Mouse (Mus musculus) kidney, adult 18-20 months (tissue): Measurements from ENCODE around the gene Tmem160.

Experiments used
- DNase-seq: peaks from one replicate; pipeline ENCODE4 v3.0.0; 2021

Tmem160 gene

DNA sequence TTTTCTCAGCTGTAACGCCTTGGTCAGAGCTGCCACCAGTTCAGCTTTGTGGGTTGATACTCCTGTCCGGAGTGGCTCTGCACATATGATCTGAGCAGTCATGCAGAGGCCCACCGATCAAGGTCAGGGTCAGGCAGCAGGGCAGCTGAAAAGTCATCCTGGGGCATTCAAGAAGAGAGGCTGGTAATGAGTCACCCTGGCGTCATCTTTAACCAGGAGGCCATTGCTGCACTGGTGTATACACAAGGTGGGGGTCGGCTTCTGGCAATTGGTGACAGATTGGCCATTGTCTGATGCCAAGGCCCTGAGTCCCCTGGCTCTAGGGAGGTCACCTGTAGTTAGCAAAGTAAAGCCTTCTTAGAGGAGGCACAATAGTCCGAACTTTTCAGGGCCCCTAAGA is 923 bp upstream of the Tmem160 start:
- no peak for DNase-seq

GRCm38 (mm10) chr7:16453118-16453711 is 636 bp downstream of the Tmem160 start:
- DNase-seq, result peak; percentile 40

DNA sequence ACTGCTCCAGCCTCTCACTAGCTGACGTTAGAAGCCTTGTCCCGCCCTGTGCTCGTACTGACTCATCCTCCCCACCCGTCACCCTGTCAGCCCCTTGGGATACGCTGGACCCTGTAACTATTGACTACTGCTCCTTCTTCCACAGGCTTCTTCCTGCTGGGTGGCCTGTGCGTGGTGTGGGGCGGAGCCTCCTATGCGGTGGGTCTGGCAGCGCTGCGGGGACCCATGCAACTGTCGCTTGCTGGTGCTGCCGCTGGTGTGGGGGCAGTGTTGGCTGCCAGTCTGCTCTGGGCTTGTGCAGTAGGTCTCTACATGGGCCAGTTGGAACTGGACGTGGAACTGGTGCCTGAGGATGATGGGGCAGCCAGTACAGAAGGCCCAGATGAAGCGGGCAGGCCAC is 2.4 kb downstream of the Tmem160 start:
- DNase-seq, result no peak

- DNase-seq, result no peak
Measured at GRCm38 (mm10) chr7:16456289-16456688, 3.7 kb downstream of the Tmem160 start.

- no peak for DNase-seq
Measured at GRCm38 (mm10) chr7:16460566-16460965, 8.0 kb downstream of the Tmem160 start.

DNA sequence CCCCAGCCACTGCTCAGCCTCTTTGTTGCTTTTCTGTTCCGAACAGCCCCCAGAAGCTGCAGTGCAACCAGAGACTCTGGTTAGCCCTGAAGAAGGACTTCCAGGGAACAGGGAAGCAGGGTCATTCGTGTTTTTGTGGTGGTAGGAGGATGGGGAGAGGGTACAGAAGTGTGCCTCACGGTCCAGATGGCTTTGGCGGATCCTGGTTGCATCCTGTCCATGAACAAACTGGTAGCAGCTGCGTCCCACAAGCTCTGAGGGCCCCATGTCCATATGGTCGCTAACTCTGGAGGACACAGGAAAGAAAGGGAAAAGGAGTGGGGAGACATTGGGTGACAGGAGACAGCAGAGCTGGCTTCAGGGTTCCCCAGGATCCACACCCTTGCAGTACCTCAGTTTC is 8.6 kb downstream of the Tmem160 start:
- DNase-seq, result no peak

DNA sequence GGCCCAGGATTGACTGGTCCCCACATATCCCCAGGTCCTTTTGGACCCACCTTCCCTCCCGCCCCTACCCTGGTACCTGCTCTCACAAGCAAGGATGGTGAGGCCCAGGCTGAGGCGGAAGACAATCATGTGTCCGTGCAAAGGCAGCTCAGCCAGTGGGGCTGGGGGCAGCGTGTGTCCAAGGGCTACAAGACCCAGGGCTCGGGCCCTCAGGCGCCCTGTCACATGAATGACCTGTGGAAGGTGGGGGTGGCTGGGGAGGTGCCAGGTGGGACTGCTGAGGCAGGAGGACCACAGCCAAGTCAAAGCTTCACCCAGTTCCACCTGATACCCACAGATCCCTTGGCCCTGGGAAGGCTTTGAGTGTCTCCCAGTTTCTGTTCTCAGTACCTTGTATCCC is 9.1 kb downstream of the Tmem160 start:
- DNase-seq, result no peak

GRCm38 (mm10) chr7:16463214-16463613 is 10.6 kb downstream of the Tmem160 start:
- peak; percentile 85 for DNase-seq

GRCm38 (mm10) chr7:16465160-16465559 is 12.6 kb downstream of the Tmem160 start:
- DNase-seq, result peak; percentile 81

GRCm38 (mm10) chr7:16465568-16465967 is 13.0 kb downstream of the Tmem160 start:
- DNase-seq, result no peak

DNA sequence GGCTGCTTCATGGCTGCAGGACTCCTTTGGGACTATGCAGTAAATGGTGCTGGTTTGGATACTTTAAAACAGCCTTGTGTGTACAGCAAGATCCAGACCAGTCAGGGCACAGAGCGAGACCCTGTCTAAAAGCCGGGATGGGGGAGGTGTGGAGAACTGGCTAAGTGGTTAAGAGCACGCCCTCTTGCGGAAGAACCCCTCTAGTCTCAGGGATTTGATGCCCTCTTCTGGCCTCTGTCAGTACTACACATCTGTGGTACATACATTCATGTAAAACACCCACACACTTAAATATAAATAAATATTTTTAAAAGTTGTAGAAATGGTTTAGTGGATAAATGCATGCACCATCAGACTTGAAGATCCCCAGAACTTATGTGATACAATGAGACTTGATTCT is 14.0 kb downstream of the Tmem160 start:
- no peak for DNase-seq

GRCm38 (mm10) chr7:16468115-16468514 is 15.5 kb downstream of the Tmem160 start:
- DNase-seq, result no peak

- DNase-seq, result no peak
Measured at GRCm38 (mm10) chr7:16471549-16471948, 19.0 kb downstream of the Tmem160 start.

DNA sequence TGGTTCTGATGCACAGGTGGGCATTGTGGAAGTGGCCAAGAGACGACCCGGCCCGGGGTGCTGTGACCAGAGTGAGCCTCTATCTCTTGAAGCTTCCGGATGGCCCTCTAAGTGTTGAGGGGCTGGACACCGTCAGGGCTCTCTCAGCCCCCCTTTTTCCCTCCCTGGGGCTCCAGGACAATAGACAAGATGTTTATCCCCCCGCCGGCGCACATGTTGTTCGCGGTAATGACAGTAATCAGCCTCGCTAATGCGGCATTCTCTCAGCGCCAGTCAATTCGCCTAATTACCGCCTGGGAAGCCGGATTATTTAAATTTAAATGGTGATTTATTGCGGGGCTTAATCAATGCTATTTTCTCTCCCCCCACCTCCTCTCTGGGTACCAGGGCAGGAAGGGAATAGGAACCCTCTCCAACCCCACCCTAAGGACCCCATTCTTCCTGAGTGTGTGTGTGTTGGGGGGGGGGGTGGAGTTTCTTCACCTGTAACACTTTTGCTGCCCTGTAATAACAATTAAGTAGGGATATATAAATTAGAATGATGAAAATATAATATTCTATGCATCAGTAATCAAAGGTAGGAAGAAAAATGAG is 19.6 kb downstream of the Tmem160 start:
- no peak for DNase-seq

- no peak for DNase-seq
Measured at GRCm38 (mm10) chr7:16473847-16474246, 21.3 kb downstream of the Tmem160 start.

- DNase-seq, result no peak
Measured at GRCm38 (mm10) chr7:16474445-16474844, 21.9 kb downstream of the Tmem160 start.

DNA sequence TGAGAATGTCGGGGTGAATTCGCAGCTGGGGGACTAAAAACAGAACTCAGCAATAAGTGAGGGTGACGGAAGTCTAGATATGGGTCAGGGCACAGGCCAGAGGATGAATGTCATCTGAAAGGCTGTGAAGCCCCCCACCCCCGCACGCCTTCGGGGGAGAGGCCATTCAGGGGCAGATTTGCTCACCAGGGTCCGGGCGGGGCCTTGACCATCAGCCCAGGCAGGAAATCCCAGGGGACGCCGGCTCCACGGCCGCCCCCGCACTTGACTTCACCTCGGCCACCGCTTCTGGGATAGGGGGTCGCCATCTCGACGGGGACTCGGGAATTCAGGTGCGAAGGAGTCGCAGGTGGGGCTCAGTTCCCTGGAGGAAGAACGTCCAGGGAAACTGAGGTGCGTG is 22.7 kb downstream of the Tmem160 start:
- no peak for DNase-seq

GRCm38 (mm10) chr7:16475764-16476599 is 23.4 kb downstream of the Tmem160 start:
- no peak for DNase-seq

DNA sequence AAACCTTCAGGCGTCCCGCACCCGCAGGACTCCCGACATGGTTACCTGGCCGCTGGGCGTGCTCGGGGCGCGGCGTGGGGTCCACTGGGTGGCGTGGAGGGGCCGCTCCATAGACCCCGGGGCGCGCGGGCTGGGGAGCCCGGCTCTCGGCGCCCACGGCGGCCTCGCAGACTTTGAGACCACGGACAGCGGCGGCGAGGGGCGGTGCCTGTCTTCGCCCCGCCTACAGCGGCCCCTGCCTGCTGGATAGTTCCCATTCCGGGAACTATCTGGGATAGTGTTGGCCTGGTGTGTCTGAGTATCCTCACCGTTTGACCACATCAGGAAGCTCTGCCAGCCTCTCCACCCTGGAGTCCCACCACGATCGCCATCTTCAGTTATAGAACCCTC is 24.0 kb downstream of the Tmem160 start:
- DNase-seq, result no peak

GRCm38 (mm10) chr7:16477628-16478027 is 25.0 kb downstream of the Tmem160 start, which contains the start of gene Npas1:
Gene Npas1, minus strand, starts transcription at chr7:16477728.
- no peak for DNase-seq

DNA sequence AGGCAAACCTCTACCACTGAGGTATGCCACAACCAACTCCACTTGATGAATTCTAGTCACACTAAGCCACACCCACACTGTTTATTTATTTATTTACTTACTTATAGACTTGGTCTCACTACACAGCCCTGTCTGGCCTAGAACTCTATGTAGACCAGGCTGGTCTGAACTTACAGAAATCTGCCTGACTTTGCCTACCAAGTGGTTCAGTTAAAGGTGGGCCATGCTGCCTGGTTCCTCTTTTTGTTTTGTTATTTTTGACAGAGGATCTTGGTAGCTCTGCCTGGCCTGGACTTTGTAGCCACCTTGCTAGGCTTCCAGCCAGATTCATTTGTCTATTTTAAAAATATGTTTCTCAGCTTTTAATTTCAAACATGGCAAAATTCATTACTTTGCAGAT is 36.2 kb downstream of the Tmem160 start:
- no peak for DNase-seq

DNA sequence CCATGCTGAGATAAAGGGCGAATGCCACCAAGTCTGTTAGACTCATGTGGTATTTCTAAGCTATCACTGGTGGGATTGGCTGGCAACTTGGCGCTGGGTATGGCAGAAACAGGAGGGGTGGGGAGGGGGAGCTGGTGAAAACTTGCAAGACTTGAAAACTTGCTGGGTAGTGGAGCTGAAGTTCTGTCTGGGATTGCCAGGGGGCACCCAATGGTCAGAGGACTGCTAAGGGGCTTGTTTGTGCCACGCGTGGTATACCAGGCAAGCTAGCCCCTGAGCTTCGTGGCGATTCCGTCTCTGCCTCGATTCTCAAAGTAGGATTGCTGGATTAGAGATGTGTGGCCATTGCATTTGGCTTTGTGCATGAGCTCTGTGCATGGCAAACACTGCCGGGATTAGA is 37.4 kb downstream of the Tmem160 start:
- DNase-seq, result peak; percentile 45

- DNase-seq, result peak; percentile 73
Measured at GRCm38 (mm10) chr7:16491759-16492158, 39.2 kb downstream of the Tmem160 start.

DNA sequence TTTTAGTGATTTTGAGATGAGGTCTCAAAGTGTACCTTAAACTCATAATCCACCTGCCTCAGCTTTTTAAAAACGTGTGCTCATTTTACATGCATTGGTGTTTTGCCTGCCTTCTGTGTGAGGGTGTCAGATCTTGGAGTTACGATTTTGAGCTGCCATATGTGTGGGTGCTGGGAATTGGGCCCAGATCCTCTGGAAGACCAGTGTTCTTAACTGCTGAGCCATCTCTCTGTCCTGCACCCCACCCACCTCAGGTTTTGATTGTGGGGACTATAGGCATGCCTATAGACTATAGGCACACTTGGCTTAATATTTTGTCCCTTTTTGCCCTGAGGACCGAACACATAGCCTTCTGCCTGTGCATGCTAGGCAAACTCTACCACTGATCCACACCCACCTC is 39.6 kb downstream of the Tmem160 start:
- no peak for DNase-seq
